Mouse (Mus musculus) hindbrain, postnatal 0 days (tissue): ENCODE measurements around the gene Dglucy. TPM values are rescaled to one million over a fixed set of nuclear protein-coding genes. Genes with fewer than 3 reads are reported as not detected.

Experiments used
- ATAC-seq: fragments of 200-750 bp; cut with Nextera tagmentation; 2 replicates; pipeline ENCODE4 v1.8.0; 2017; ENCODE audit warnings: mild to moderate bottlenecking, moderate TSS enrichment, moderate library complexity
- DNase-seq: peaks from one replicate; pipeline ENCODE4 v3.0.0-alpha.2; 2015; ENCODE audit warnings: low spot score
- H3K27ac ChIP-seq: fragments of 300-500 bp; sonication (generic); 2 replicates; pipeline ENCODE4 v1.5.1; 2014; ENCODE audit warnings: mild to moderate bottlenecking
- H3K27me3 ChIP-seq: fragments of 300-500 bp; sonication (generic); 2 replicates; pipeline ENCODE4 v1.6.1; 2014; ENCODE audit warnings: low read length, mixed read lengths; ENCODE audit not compliant: insufficient read depth
- H3K36me3 ChIP-seq: fragments of 300-500 bp; sonication (generic); 2 replicates; pipeline ENCODE4 v1.6.1; 2014; ENCODE audit warnings: low read length, mixed read lengths; ENCODE audit not compliant: insufficient read depth
- H3K4me1 ChIP-seq: fragments of 300-500 bp; sonication (generic); 2 replicates; pipeline ENCODE4 v1.6.1; 2014; ENCODE audit warnings: antibody characterized with exemption, low read length, mixed read lengths; ENCODE audit not compliant: insufficient read depth
- H3K4me2 ChIP-seq: fragments of 300-500 bp; sonication (generic); 2 replicates; pipeline ENCODE4 v1.6.1; 2014; ENCODE audit warnings: low read depth, mild to moderate bottlenecking, low read length, moderate library complexity, mixed read lengths
- H3K4me3 ChIP-seq: fragments of 300-500 bp; sonication (generic); 2 replicates; pipeline ENCODE4 v1.5.1; 2014; ENCODE audit warnings: low read length
- H3K9ac ChIP-seq: fragments of 300-500 bp; sonication (generic); replicated peaks from 2 replicates; pipeline ENCODE4 v1.6.1; 2014; ENCODE audit warnings: mild to moderate bottlenecking, low read length, moderate library complexity, mixed read lengths
- H3K9me3 ChIP-seq: fragments of 300-500 bp; sonication (generic); 2 replicates; pipeline ENCODE4 v1.6.1; 2016; ENCODE audit warnings: low read length, mixed read lengths
- CTCF ChIP-seq: IDR thresholded peaks from 2 replicates; pipeline ENCODE4 v1.5.1; 2016; ENCODE audit warnings: antibody characterized with exemption, control low read depth, low read depth
- WGBS: fragments of 180-500 bp; shearing (Covaris S2); extraction: QIAGEN DNeasy Blood & Tissue Kit; methylation state at CpG from one replicate; pipeline ENCODE4 v1.1.7; 2014; 5-methylcytosine and 5-hydroxymethylcytosine counted together
- polyA plus RNA-seq: library from polyadenylated mRNA; unstranded; fragments of >200 nt; fragmentation: Nextera tagmentation; extraction: Ambion mirVana; gene quantifications from 2 replicates; pipeline ENCODE4 v1.2.1, GENCODE M21; 2015
- total RNA-seq: library from RNA; depleted of rRNA; stranded (reverse); fragments of >200 nt; gene quantifications from 2 replicates; pipeline ENCODE4 v1.2.3, GENCODE M21; 2014

The Dglucy gene
- total and polyA plus RNA-seq, 2 experiments from 2014 or later = 3.4 to 4.8 TPM

GRCm38 (mm10) chr12:100810542-100810941 is 31.7 kb downstream of the Dglucy start:
- Histone ChIP-seq H3K27me3 (no peaks in the 10 kb centered on the region), H3K4me1 (no peaks in the 10 kb centered on the region), H3K27ac (no peak overlapping the region), H3K9ac (no peak overlapping the region), H3K9me3 (no peaks in the 10 kb centered on the region), H3K4me3 (no peak overlapping the region), H3K36me3 (no peaks in the 10 kb centered on the region), H3K4me2 (no peak overlapping the region)
- no peak for TF ChIP-seq CTCF
- ATAC-seq (no peak), DNase-seq (no peak)
- 92% methylated on average over 11 of the region's 11 CpGs for WGBS

GRCm38 (mm10) chr12:100813901-100814300 is 35.0 kb downstream of the Dglucy start:
- no peaks in the 10 kb centered on the region for H3K9me3 ChIP-seq
- no peak for TF ChIP-seq CTCF
- H3K9ac ChIP-seq = no peak overlapping the region
- WGBS = 91% methylated on average over 2 of the region's 2 CpGs
- H3K27me3 ChIP-seq = no peaks in the 10 kb centered on the region
- DNase-seq (no peak), ATAC-seq (no peak)
- no peak overlapping the region for H3K27ac ChIP-seq
- no peaks in the 10 kb centered on the region for H3K36me3 ChIP-seq
- no peaks in the 10 kb centered on the region for H3K4me1 ChIP-seq
- H3K4me2 ChIP-seq = no peak overlapping the region
- H3K4me3 ChIP-seq = no peak overlapping the region

- Histone ChIP-seq H3K27me3 (no peaks in the 10 kb centered on the region), H3K27ac (no peak overlapping the region), H3K4me3 (no peak overlapping the region), H3K4me2 (no peak overlapping the region), H3K9ac (no peak overlapping the region), H3K4me1 (no peaks in the 10 kb centered on the region), H3K9me3 (no peaks in the 10 kb centered on the region), H3K36me3 (no peaks in the 10 kb centered on the region)
- TF ChIP-seq CTCF = no peak
- ATAC-seq (no peak), DNase-seq (no peak)
- 80% methylated on average over 3 of the region's 3 CpGs for whole genome bisulfite sequencing
These were observed 35.8 kb downstream of the Dglucy start for GRCm38 (mm10) chr12:100814671-100815070.

GRCm38 (mm10) chr12:100816906-100817305 is 38.0 kb downstream of the Dglucy start:
- no peaks in the 10 kb centered on the region for H3K27me3 ChIP-seq
- 95% methylated on average over 5 of the region's 5 CpGs for WGBS
- no peaks in the 10 kb centered on the region for H3K36me3 ChIP-seq
- no peak for TF ChIP-seq CTCF
- H3K27ac ChIP-seq = no peak overlapping the region
- H3K9ac ChIP-seq = no peak overlapping the region
- ATAC-seq (no peak), DNase-seq (no peak)
- no peak overlapping the region for H3K4me2 ChIP-seq
- no peaks in the 10 kb centered on the region for H3K4me1 ChIP-seq
- no peak overlapping the region for H3K4me3 ChIP-seq
- H3K9me3 ChIP-seq = no peaks in the 10 kb centered on the region

GRCm38 (mm10) chr12:100819965-100820364 is 41.1 kb downstream of the Dglucy start:
- ATAC-seq = no peak
- no peaks in the 10 kb centered on the region for H3K36me3 ChIP-seq

GRCm38 (mm10) chr12:100831021-100831420 is 52.2 kb downstream of the Dglucy start:
- Histone ChIP-seq H3K4me1 (no peaks in the 10 kb centered on the region), H3K36me3 (no peaks in the 10 kb centered on the region), H3K4me2 (no peak overlapping the region), H3K9ac (no peak overlapping the region), H3K27ac (no peak overlapping the region), H3K9me3 (no peaks in the 10 kb centered on the region), H3K4me3 (no peak overlapping the region), H3K27me3 (no peaks in the 10 kb centered on the region)
- TF ChIP-seq CTCF = no peak
- WGBS = 77% methylated on average over 2 of the region's 2 CpGs
- DNase-seq = no peak
- no peak for ATAC-seq

More at GRCm38 (mm10) chr12:100819965-100820364, 41.1 kb downstream of the Dglucy start:
- no peaks in the 10 kb centered on the region for H3K9me3 ChIP-seq
- no peak for TF ChIP-seq CTCF
- no peak for DNase-seq
- no peaks in the 10 kb centered on the region for H3K4me1 ChIP-seq
- H3K4me2 ChIP-seq = no peak overlapping the region
- H3K27ac ChIP-seq = no peak overlapping the region
- H3K27me3 ChIP-seq = no peaks in the 10 kb centered on the region
- H3K4me3 ChIP-seq = no peak overlapping the region
- no peak overlapping the region for H3K9ac ChIP-seq

- Histone ChIP-seq H3K9me3 (no peaks in the 10 kb centered on the region), H3K36me3 (no peaks in the 10 kb centered on the region), H3K27ac (no peak overlapping the region), H3K4me3 (no peak overlapping the region), H3K27me3 (no peaks in the 10 kb centered on the region), H3K9ac (no peak overlapping the region), H3K4me1 (no peaks in the 10 kb centered on the region), H3K4me2 (no peak overlapping the region)
- DNase-seq (peak; percentile 23), ATAC-seq (peak; percentile 58)
- WGBS = 16% methylated on average over 8 of the region's 8 CpGs
- TF ChIP-seq CTCF = no peak
These were observed 52.9 kb downstream of the Dglucy start for GRCm38 (mm10) chr12:100831629-100832325.
